17 mouse cellular contexts compared by ENCODE assay signal in the genomic region with DNA sequence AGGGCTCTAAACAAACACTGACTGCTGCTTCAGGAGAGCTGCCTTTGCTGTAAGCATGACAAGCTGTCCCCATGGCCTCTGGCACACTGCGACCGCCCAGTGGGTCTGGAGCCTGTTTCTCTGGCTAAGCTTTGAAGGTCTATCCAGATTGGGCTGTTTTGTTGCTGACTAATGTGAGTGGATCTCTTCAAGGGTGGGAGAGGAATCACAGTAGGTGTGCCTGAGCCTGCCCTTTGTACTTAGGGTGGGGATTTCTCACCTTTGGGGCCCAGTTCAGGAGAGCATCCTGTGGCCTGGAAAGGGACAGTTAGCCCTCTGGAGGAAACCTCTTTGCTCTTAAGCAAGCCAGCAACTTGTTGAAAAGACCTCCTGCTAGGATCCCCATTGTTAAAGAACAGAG. TPM values are rescaled to one million over a fixed set of nuclear protein-coding genes. Genes with fewer than 3 reads are reported as not detected.
DNase-seq lines count a peak whose midpoint lies in the region; ATAC-seq lines count a peak whose summit lies in the region.
"Had no signal": no experiment of that assay in that cellular context is flagged by ENCODE, and none has a peak within 500 bp of the region (broad histone marks: within the 10 kb centered on the region; RNA-seq: fewer than 3 reads in every experiment).

No protein-coding gene starts in this region.

- H3K4me3 ChIP-seq in heart, embryonic 13.5 days: no peak overlapping the region
- H3K4me3 ChIP-seq in neural tube, embryonic 12.5 days: no peak overlapping the region
- H3K4me3 ChIP-seq in neural tube, embryonic 15.5 days (replicated peaks): no peak overlapping the region
- no peak overlapping the region for H3K4me3 ChIP-seq in intestine, embryonic 15.5 days (replicated peaks)
- H3K4me3 ChIP-seq: embryonic facial prominence, embryonic 12.5 days; heart, embryonic 12.5 days; hindbrain, embryonic 12.5 days had no signal

- no peak for DNase-seq in heart, postnatal 36 days
- peak; percentile 77 for DNase-seq in yolk sac, embryonic 10.5 days (ENCODE audit: low spot score)
- DNase-seq in layer of hippocampus, adult 18-20 months (ENCODE audit: low spot score in 2 of 2): no peak
- no peak for DNase-seq in thymus, postnatal 25 days
- DNase-seq: gastrocnemius, postnatal 14 days; lung, embryonic 14.5 days; midbrain, embryonic 14.5 days; thymus, postnatal 36 days had no signal

- no peaks in the 10 kb centered on the region for H3K9me3 ChIP-seq in heart, embryonic 13.5 days
- no peaks in the 10 kb centered on the region for H3K9me3 ChIP-seq in neural tube, embryonic 12.5 days
- no peaks in the 10 kb centered on the region for H3K9me3 ChIP-seq in neural tube, embryonic 15.5 days (replicated peaks)
- H3K9me3 ChIP-seq in intestine, embryonic 15.5 days: no peaks in the 10 kb centered on the region
- H3K9me3 ChIP-seq: embryonic facial prominence, embryonic 12.5 days; heart, embryonic 12.5 days; hindbrain, embryonic 12.5 days had no signal

- H3K27me3 ChIP-seq in heart, embryonic 13.5 days (replicated peaks): no peaks in the 10 kb centered on the region
- H3K27me3 ChIP-seq in neural tube, embryonic 12.5 days (replicated peaks): no peaks in the 10 kb centered on the region
- H3K27me3 ChIP-seq in neural tube, embryonic 15.5 days (replicated peaks): no peaks in the 10 kb centered on the region
- no peaks in the 10 kb centered on the region for H3K27me3 ChIP-seq in intestine, embryonic 15.5 days (replicated peaks)
- H3K27me3 ChIP-seq: embryonic facial prominence, embryonic 12.5 days; heart, embryonic 12.5 days had no signal

- intact Hi-C loops in heart, postnatal 36 days (cut with DNase I): no loop called here

- 60% methylated on average over 2 of the region's 2 CpGs for WGBS in heart, embryonic 13.5 days
- WGBS in neural tube, embryonic 12.5 days: 32% methylated on average over 2 of the region's 2 CpGs
- 45% methylated on average over 2 of the region's 2 CpGs for WGBS in neural tube, embryonic 15.5 days
- WGBS in intestine, embryonic 15.5 days: 48% methylated on average over 2 of the region's 2 CpGs

- H3K36me3 ChIP-seq in heart, embryonic 13.5 days: peaks cover 27% of the 10 kb centered on the region
- peaks cover 19% of the 10 kb centered on the region for H3K36me3 ChIP-seq in neural tube, embryonic 12.5 days
- no peaks in the 10 kb centered on the region for H3K36me3 ChIP-seq in neural tube, embryonic 15.5 days
- H3K36me3 ChIP-seq in intestine, embryonic 15.5 days: no peaks in the 10 kb centered on the region

- H3K27ac ChIP-seq in heart, embryonic 13.5 days (replicated peaks): peak overlapping the region; percentile 32
- H3K27ac ChIP-seq in neural tube, embryonic 12.5 days: no peak overlapping the region
- no peak overlapping the region for H3K27ac ChIP-seq in neural tube, embryonic 15.5 days (replicated peaks)
- peak overlapping the region; percentile 69 for H3K27ac ChIP-seq in intestine, embryonic 15.5 days
- H3K27ac ChIP-seq: embryonic facial prominence, embryonic 12.5 days; hindbrain, embryonic 12.5 days had no signal

- ATAC-seq in heart, embryonic 13.5 days (ENCODE audit: extremely low read depth, insufficient number of reproducible peaks, low FRiP score, low TSS enrichment): no peak
- ATAC-seq in neural tube, embryonic 12.5 days (ENCODE audit: low FRiP score, low read depth): no peak
- no peak for ATAC-seq in neural tube, embryonic 15.5 days (ENCODE audit: low FRiP score)
- ATAC-seq in intestine, embryonic 15.5 days: peak; percentile 86

- peaks cover 56% of the 10 kb centered on the region for H3K4me1 ChIP-seq in heart, embryonic 13.5 days
- H3K4me1 ChIP-seq in neural tube, embryonic 12.5 days: peaks cover 57% of the 10 kb centered on the region
- peaks cover 48% of the 10 kb centered on the region for H3K4me1 ChIP-seq in neural tube, embryonic 15.5 days
- peaks cover 33% of the 10 kb centered on the region for H3K4me1 ChIP-seq in intestine, embryonic 15.5 days (replicated peaks)

- no peak overlapping the region for H3K4me2 ChIP-seq in heart, embryonic 13.5 days
- H3K4me2 ChIP-seq in neural tube, embryonic 12.5 days (replicated peaks): 0 out of 2 replicates have a peak overlapping the region, but pooled peaks have one; percentile 18
- no peak overlapping the region for H3K4me2 ChIP-seq in neural tube, embryonic 15.5 days
- peak overlapping the region; percentile 17; the same call in 1 of the 2 replicates for H3K4me2 ChIP-seq in intestine, embryonic 15.5 days (replicated peaks)
- H3K4me2 ChIP-seq: embryonic facial prominence, embryonic 12.5 days; heart, embryonic 12.5 days; hindbrain, embryonic 12.5 days; lung, embryonic 14.5 days had no signal

- H3K9ac ChIP-seq in heart, embryonic 13.5 days: peak overlapping the region; percentile 50; the same call in 1 of the 2 replicates
- H3K9ac ChIP-seq in neural tube, embryonic 12.5 days: no peak overlapping the region
- H3K9ac ChIP-seq in neural tube, embryonic 15.5 days (replicated peaks): no peak overlapping the region
- 0 out of 2 replicates have a peak overlapping the region, but pooled peaks have one; percentile 26 for H3K9ac ChIP-seq in intestine, embryonic 15.5 days
- H3K9ac ChIP-seq: embryonic facial prominence, embryonic 12.5 days; heart, embryonic 12.5 days; hindbrain, embryonic 12.5 days; lung, embryonic 14.5 days had no signal

RNA-seq across cellular contexts. Expression of a gene that starts 10.3 kb away (rescaled TPM):
- polyA plus RNA-seq in heart, embryonic 13.5 days (2015; fragmentation: Nextera tagmentation; extraction: Ambion mirVana): 70.9 and 71.2 TPM in 2 replicates
- total RNA-seq in heart, postnatal 36 days (2021): 1 to 10 TPM; 6.7 to 7.5 TPM
- 177 and 179 TPM in 2 replicates for polyA plus RNA-seq in neural tube, embryonic 12.5 days (2016; fragmentation: Nextera tagmentation; extraction: Ambion mirVana)
- 67.5 and 74.8 TPM in 2 replicates for polyA plus RNA-seq in neural tube, embryonic 15.5 days (2015; fragmentation: Nextera tagmentation; extraction: Ambion mirVana)
- 62.8 and 66.5 TPM in 2 replicates for polyA plus RNA-seq in intestine, embryonic 15.5 days (2015; fragmentation: Nextera tagmentation; extraction: Ambion mirVana)
- 1 to 10 TPM; 5.0 to 5.4 TPM for total RNA-seq in layer of hippocampus, adult 18-20 months (2021)

RNA-seq across cellular contexts. Expression of a gene that starts 52.9 kb away (rescaled TPM):
- 0.39 TPM in 1 of 2 replicates, not detected in the other for polyA plus RNA-seq in heart, embryonic 13.5 days (2015; fragmentation: Nextera tagmentation; extraction: Ambion mirVana)
- total RNA-seq in heart, postnatal 36 days (2021): not detected
- polyA plus RNA-seq in neural tube, embryonic 12.5 days (2016; fragmentation: Nextera tagmentation; extraction: Ambion mirVana): 2.9 and 3.8 TPM in 2 replicates
- 1.4 and 1.8 TPM in 2 replicates for polyA plus RNA-seq in neural tube, embryonic 15.5 days (2015; fragmentation: Nextera tagmentation; extraction: Ambion mirVana)
- 291 and 368 TPM in 2 replicates for polyA plus RNA-seq in intestine, embryonic 15.5 days (2015; fragmentation: Nextera tagmentation; extraction: Ambion mirVana)
- under 1 TPM in 1 of 2 experiments, not detected in 1; 0.53 TPM for total RNA-seq in layer of hippocampus, adult 18-20 months (2021)
- total RNA-seq: gastrocnemius, postnatal 14 days; layer of hippocampus, adult 8-10 months; left cerebral cortex, postnatal 10 days had no signal
- polyA plus RNA-seq: midbrain, embryonic 14.5 days had no signal

Comparison
In these comparisons a context has a peak if more than half of its experiments do, and no peak if none do; other contexts are left out.
1. H3K4me2 ChIP-seq: peak in neural tube, embryonic 12.5 days (single experiment) and intestine, embryonic 15.5 days (single experiment); none in heart, embryonic 13.5 days (single experiment) and neural tube, embryonic 15.5 days (single experiment).
2. H3K27ac ChIP-seq: peak in heart, embryonic 13.5 days (single experiment) and intestine, embryonic 15.5 days (single experiment); none in neural tube, embryonic 12.5 days (single experiment) and neural tube, embryonic 15.5 days (single experiment).
3. H3K9ac ChIP-seq: peak in heart, embryonic 13.5 days (single experiment) and intestine, embryonic 15.5 days (single experiment); none in neural tube, embryonic 12.5 days (single experiment) and neural tube, embryonic 15.5 days (single experiment).
4. RNA of a gene that starts 52.9 kb away (polyA plus RNA-seq): 291 to 368 TPM in intestine, embryonic 15.5 days; 2.9 to 3.8 TPM in neural tube, embryonic 12.5 days, 1.4 to 1.8 TPM in neural tube, embryonic 15.5 days and 0.39 TPM in heart, embryonic 13.5 days; every median in the first group is over 10 times any median in the second.